Mouse (Mus musculus) bone marrow macrophage, adult 2 months (primary cell): Measurements from ENCODE around the gene Tnip2. TPM values are rescaled to one million over a fixed set of nuclear protein-coding genes. Genes with fewer than 3 reads are reported as not detected.

ENCODE experiments used
- H3K27ac ChIP-seq: 2 replicates; pipeline ENCODE4 v1.5.1; 2012; ENCODE audit warnings: low read depth, low read length; ENCODE audit not compliant: insufficient read depth
- H3K4me1 ChIP-seq: 2 replicates; pipeline ENCODE4 v1.6.1; 2012; ENCODE audit warnings: low read length; ENCODE audit not compliant: control insufficient read depth, insufficient read depth
- H3K4me3 ChIP-seq: 2 replicates; pipeline ENCODE4 v1.5.1; 2012; ENCODE audit warnings: mild to moderate bottlenecking, low read length, moderate library complexity; ENCODE audit not compliant: insufficient read depth
- CTCF ChIP-seq: IDR thresholded peaks from 2 replicates; pipeline ENCODE4 v1.5.1; 2012; ENCODE audit warnings: low read depth, mild to moderate bottlenecking, low read length, moderate library complexity
- POLR2A ChIP-seq: IDR thresholded peaks from 2 replicates; pipeline ENCODE4 v1.6.1; 2012; ENCODE audit warnings: mild to moderate bottlenecking, low read depth, low read length, borderline replicate concordance
- polyA plus RNA-seq: library from polyadenylated mRNA; stranded (reverse); fragments of >200 nt; gene quantifications from 2 replicates; pipeline ENCODE4 v1.2.4, GENCODE M21; 2012; ENCODE audit not compliant: missing spikeins, insufficient read depth, insufficient read length

Gene Tnip2
- 34.2 and 43.9 TPM in 2 replicates for polyA plus RNA-seq

DNA sequence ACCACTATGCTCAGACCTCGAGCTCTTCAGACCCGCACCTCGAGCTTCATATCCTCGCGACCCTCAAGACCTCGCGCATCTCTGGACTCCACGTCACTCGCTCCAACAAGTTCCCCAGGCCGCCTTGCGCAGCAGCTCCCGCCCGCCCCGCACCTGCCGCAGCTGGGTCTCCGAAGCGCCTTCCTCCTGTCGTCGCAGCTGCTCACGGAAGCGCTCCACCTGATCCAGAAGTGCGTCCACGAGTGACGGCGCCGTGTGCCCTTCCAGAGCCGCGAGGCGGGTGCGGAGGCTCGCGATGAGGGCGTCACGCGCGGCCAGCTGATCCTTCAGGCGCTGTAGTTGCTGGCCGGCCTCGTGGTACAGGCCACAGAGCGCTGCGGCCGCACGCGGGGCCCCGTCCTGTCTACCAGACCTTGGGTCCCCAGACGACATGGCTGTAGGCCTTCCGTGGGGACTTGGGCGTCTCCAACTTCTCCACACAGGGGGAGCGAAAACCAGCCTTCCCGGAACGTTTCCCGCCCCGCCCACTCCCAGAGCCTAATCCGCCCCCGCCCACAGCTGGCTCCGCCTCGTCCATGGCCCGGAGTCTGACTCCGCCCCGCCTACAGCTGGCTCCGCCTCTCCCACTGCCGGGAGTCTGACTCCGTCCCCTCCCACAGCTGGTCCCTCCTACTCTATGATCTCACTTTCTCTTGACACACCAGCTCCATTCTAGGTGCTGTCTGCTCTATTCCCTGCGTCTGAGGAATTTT, at the start of gene Tnip2:
Tnip2 (minus strand) TSS at position 526 of the 752 bp plus-strand sequence.
- TF ChIP-seq CTCF = no peak
- peak; percentile 87; the same call in 1 of the 2 replicates for TF ChIP-seq POLR2A
- Histone ChIP-seq H3K4me3 (peak within 1 kb of the TSS; percentile 98), H3K4me1 (peaks cover 23% of the 10 kb centered on the region), H3K27ac (peak within 1 kb of the TSS; percentile 69)

DNA sequence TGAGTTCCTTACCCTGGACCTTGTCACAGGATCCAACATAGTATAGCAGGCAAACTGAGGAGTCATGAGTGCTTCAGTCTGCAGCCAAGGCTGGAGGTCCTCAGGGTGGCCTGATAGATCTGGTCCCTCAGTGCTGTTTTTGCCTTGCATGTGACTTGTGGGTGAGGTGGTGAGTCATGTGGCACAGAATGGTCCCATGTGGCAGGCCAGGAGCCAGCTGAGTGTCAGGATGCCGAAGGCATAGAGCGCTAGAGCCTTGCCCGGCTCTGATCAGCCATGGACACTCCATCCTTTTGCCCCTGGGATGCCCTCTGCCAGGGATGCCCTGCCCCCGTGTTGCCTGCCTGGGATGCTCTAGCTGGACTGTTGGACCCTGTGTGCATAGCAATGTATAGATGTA, 38.0 kb upstream of the Tnip2 start:
- Histone ChIP-seq H3K4me1 (peaks cover 45% of the 10 kb centered on the region), H3K27ac (peak overlapping the region; percentile 27; the same call in 1 of the 2 replicates), H3K4me3 (no peak overlapping the region)
- TF ChIP-seq CTCF (no peak), POLR2A (no peak)

DNA sequence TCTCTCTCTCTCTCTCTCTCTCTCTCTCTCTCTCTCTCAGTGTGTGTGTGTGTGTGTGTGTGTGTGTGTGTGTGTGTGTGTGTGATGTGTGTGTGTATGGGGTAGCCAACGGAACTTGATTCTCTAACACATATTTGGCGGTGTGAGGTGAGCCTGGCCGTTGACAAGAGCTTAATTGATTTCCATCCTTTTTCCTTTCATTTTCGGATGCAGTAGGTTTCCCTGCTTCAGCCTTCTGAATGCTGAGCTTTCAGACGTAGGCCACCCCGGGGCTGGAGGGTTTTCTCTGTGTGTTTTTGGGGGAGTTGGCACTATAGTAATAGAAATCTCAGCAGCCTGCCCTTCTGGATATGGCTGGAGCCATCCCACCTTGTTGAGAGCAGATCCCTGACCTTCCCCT, 36.5 kb upstream of the Tnip2 start:
- no peak for TF ChIP-seq POLR2A
- no peak for TF ChIP-seq CTCF
- Histone ChIP-seq H3K4me1 (peaks cover 59% of the 10 kb centered on the region), H3K4me3 (no peak overlapping the region), H3K27ac (no peak overlapping the region)

- H3K4me3 ChIP-seq = no peak overlapping the region
- peaks cover 64% of the 10 kb centered on the region for H3K4me1 ChIP-seq
- no peak for TF ChIP-seq CTCF
- TF ChIP-seq POLR2A = no peak
- no peak overlapping the region for H3K27ac ChIP-seq
Observed at GRCm38 (mm10) chr5:34549483-34550221, 35.9 kb upstream of the Tnip2 start.

DNA sequence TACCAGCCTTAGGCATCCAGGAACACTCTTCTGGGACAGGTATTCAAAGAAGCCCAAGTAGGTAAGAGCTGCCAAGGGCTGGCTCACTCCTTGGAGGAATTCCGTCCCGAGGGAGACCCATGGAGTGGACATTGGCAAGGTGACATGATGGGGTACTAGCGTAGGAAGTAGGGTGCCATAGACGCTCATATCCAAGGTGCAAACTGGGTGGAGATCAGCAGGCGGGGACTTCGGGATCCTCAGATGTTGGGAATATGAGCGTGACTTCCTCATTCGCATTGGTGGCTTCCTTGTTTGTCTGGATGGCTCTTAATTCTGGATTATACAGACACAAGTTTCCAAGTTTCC, 35.3 kb upstream of the Tnip2 start:
- TF ChIP-seq POLR2A = no peak
- TF ChIP-seq CTCF = no peak
- no peak overlapping the region for H3K27ac ChIP-seq
- no peak overlapping the region for H3K4me3 ChIP-seq
- H3K4me1 ChIP-seq = peaks cover 64% of the 10 kb centered on the region

DNA sequence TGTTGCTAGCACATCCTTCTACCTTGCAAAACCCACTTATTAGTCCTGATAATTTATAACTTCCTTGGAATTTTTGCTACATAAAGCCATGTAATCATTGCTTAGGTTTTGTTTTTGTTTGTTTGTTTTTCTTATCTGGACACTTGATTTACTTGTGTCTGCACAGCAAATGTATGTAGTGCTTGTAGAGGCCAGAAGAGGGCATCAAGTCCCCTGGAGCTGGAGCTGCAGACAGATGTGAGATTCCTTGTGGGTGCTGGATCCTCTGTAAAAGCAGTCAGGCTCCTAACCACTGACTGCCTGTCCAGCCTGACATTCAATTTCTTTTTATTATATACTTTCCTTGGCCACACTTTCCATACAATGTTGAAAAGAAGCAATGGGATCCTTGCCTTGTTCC, 33.6 kb upstream of the Tnip2 start:
- Histone ChIP-seq H3K27ac (no peak overlapping the region), H3K4me3 (no peak overlapping the region), H3K4me1 (peaks cover 70% of the 10 kb centered on the region)
- TF ChIP-seq CTCF (no peak), POLR2A (no peak)

DNA sequence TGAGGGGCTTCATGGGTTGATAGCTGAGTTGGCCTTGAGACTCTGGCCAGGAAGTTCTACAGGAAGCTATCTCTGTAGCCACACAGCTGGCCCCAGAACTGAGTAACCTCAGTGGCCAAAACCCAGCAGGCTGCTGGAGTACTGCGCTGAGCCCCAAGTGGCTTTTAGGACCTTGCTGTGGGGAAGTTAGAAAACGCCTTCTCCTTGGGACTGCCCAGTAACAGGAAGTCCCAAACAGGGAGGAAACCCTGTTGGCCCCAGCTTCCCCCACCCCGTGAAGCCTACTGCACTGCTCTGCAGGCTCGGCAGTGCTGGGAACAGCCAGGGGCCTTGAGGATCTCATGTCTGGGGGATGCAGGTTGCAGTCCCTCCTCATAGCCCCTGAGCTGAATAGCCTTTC, 29.3 kb upstream of the Tnip2 start:
- Histone ChIP-seq H3K4me1 (peaks cover 72% of the 10 kb centered on the region), H3K4me3 (peak overlapping the region; percentile 88), H3K27ac (peak overlapping the region; percentile 98)
- TF ChIP-seq CTCF = no peak
- TF ChIP-seq POLR2A = no peak

GRCm38 (mm10) chr5:34542166-34542565, 28.4 kb upstream of the Tnip2 start:
- peaks cover 78% of the 10 kb centered on the region for H3K4me1 ChIP-seq
- TF ChIP-seq CTCF (no peak), POLR2A (no peak)
- peak overlapping the region; percentile 93 for H3K27ac ChIP-seq
- 0 out of 2 replicates have a peak overlapping the region, but pooled peaks have one; percentile 11 for H3K4me3 ChIP-seq

DNA sequence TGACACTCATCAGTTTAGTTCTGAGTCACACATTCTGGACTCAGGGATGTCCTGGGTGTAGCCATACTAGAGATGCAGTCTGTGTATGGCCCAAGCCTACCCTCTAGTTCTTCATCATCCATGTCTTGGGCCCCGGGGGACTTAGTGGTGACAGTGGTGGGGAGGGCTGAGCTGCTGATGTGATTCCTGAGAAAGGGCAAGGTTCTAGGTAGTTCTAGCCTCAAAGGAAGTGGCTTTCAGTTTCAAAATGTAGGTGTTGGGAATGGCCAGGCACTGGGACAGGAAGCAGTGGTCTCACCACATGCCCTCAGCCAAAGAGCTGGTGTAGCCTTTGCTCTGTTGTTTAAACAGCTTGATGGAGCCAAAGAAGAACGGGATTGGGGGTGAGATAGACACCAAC, 25.3 kb upstream of the Tnip2 start:
- Histone ChIP-seq H3K27ac (no peak overlapping the region; the same call in none of the 2 replicates), H3K4me1 (peaks cover 85% of the 10 kb centered on the region), H3K4me3 (no peak overlapping the region)
- TF ChIP-seq CTCF = no peak
- no peak for TF ChIP-seq POLR2A

DNA sequence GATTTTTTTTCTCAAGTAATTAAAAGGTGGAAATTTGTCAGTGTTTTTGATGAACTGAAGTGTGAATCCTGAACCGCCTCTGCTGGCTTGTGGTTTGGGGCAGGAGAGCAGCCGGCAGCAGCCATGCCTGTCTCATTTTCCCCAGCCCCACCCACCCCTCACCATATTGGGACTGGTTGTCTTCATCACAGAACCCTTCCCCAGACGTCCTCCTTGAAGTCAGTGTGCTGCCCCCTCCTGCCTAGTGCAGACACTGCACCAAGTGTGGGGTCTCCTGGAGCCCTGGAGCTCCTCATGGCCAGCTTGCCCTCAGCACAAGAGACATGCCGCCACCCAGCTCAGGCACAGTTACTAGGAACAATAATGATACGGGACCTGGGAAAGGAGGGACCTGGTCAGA, 24.7 kb upstream of the Tnip2 start:
- Histone ChIP-seq H3K4me3 (no peak overlapping the region), H3K4me1 (peaks cover 89% of the 10 kb centered on the region), H3K27ac (peak overlapping the region; percentile 99)
- TF ChIP-seq CTCF = peak; percentile 29; the same call in 1 of the 2 replicates
- TF ChIP-seq POLR2A = no peak
